Mouse (Mus musculus) lung, adult 2 months (tissue): ENCODE results near the gene Kdm1b. TPM values are rescaled to one million over a fixed set of nuclear protein-coding genes. Genes with fewer than 3 reads are reported as not detected.

Experiments used
- DNase-seq: peaks from one replicate; pipeline ENCODE4 v3.0.0; 2022
- H3K4me1 ChIP-seq: fragments of 200-500 bp; 2 replicates; pipeline ENCODE4 v1.6.1; 2011; ENCODE audit warnings: low read length; ENCODE audit not compliant: control insufficient read depth, insufficient read depth
- H3K4me3 ChIP-seq: fragments of 200-500 bp; replicated peaks from 2 replicates; pipeline ENCODE3; 2011; ENCODE audit warnings: low read depth, mild to moderate bottlenecking, control low read depth, low read length; ENCODE audit errors: extremely low read depth
- CTCF ChIP-seq: fragments of 200-500 bp; IDR thresholded peaks from 2 replicates; pipeline ENCODE4 v1.5.1; 2011; ENCODE audit warnings: mild to moderate bottlenecking, low read length, control low read depth; ENCODE audit not compliant: insufficient read depth
- POLR2A ChIP-seq: fragments of 200-500 bp; IDR thresholded peaks from 2 replicates; pipeline ENCODE4 v1.6.1; 2011; ENCODE audit warnings: low read depth, mild to moderate bottlenecking, control low read depth, low read length, borderline replicate concordance; ENCODE audit errors: extremely low read depth
- WGBS: fragments of 180-500 bp; shearing (Covaris S2); methylation state at CpG from one replicate; pipeline ENCODE4 v1.1.7; 2018; 5-methylcytosine and 5-hydroxymethylcytosine counted together
- polyA plus RNA-seq: library from polyadenylated mRNA; depleted of rRNA; stranded (reverse); fragments of >200 nt; gene quantifications from 2 replicates; pipeline ENCODE4 v1.2.3, GENCODE M21; 2012

The Kdm1b gene
- polyA plus RNA-seq, 1 experiment = 9.7 TPM

GRCm38 (mm10) chr13:47020798-47021197 lies 22.5 kb upstream of the Kdm1b start:
- no peak for TF ChIP-seq CTCF
- no peak for TF ChIP-seq POLR2A
- no peak overlapping the region for H3K4me3 ChIP-seq
- WGBS = 72% methylated on average over 7 of the region's 7 CpGs
- no peaks in the 10 kb centered on the region for H3K4me1 ChIP-seq
- no peak for DNase-seq

DNA sequence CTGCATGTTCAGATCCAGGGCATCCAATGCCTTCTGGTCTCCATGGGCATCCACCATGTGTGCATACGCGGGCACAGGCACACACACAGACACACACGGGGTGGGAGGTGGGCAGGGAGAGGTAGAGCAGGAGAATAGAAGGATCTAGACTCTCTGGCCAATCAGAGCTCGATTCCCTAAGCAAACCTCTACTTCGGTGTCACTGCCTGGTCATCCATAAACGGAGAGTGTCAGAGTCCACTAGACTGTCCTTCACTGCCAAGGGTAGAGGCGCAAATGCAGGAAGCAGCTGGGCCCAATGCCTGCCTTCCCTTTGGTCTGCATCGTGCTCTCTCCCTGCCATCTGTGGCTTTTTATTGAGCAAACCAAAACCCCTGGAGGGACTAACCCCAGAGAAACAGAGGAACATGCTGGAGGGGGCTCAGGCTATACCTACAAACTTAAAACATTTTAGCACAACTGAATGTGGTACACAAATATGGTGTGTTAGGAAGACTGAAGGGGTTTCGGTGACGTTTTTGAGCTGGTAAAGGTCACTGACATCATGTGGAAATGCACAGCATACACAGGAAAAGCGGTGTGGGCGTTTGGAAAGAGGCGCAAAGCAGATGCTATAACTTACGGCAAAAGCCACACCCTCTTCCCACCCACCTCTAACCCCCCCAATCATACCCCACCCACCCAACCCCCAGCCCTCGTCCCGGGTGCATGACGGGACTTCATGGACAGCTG lies 12.8 kb upstream of the Kdm1b start:
- TF ChIP-seq CTCF (no peak), POLR2A (no peak)
- Histone ChIP-seq H3K4me3 (no peak overlapping the region), H3K4me1 (no peaks in the 10 kb centered on the region)
- no peak for DNase-seq
- WGBS = 81% methylated on average over 17 of the region's 17 CpGs

GRCm38 (mm10) chr13:47033602-47034001 lies 9.7 kb upstream of the Kdm1b start:
- no peak for TF ChIP-seq CTCF
- no peak for TF ChIP-seq POLR2A
- Histone ChIP-seq H3K4me1 (no peaks in the 10 kb centered on the region), H3K4me3 (no peak overlapping the region)
- WGBS = 90% methylated on average over 4 of the region's 4 CpGs
- DNase-seq = no peak

- 70% methylated on average over 6 of the region's 6 CpGs for WGBS
- DNase-seq = no peak
Observed at GRCm38 (mm10) chr13:47037946-47038345, 5.4 kb upstream of the Kdm1b start.

GRCm38 (mm10) chr13:47040061-47040460 lies 3.2 kb upstream of the Kdm1b start:
- no peak for DNase-seq
- TF ChIP-seq CTCF (no peak), POLR2A (no peak)
- WGBS = 89% methylated on average over 5 of the region's 5 CpGs
- no peak overlapping the region for H3K4me3 ChIP-seq
- peaks cover 5% of the 10 kb centered on the region for H3K4me1 ChIP-seq

More at GRCm38 (mm10) chr13:47037946-47038345, 5.4 kb upstream of the Kdm1b start:
- Histone ChIP-seq H3K4me3 (no peak overlapping the region), H3K4me1 (no peaks in the 10 kb centered on the region)
- TF ChIP-seq POLR2A = no peak
- no peak for TF ChIP-seq CTCF

DNA sequence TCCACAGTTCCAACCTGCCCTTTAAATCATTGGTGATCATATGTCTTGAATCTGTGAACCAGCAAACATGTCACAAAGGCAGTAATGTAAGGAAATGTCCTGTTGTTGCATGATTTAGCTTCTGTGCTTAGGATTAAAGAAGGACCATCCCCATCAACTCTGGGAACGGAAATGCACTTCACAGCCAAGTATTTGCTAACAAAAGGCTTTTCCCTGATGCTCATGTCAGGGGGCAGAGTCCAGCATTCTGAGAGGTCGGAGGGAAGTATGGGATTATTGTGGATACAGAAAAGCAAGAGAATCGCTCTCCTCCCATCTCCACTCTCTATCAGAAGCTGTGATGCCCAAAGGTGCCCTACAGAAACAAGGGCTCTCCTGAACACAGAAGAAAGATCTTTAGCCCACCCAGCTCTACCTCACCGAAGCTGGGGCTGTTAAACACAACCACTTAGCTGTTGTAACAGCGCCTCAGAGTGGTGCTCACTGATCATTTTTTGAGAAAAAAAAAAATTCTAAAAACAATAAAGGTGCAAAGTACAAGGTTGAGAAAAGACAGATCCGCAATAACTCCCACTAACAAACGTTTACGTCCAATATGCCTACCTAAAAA lies 1.2 kb upstream of the Kdm1b start:
- no peak for DNase-seq
- peaks cover 5% of the 10 kb centered on the region for H3K4me1 ChIP-seq
- no peak overlapping the region for H3K4me3 ChIP-seq
- no peak for TF ChIP-seq CTCF
- whole genome bisulfite sequencing = 44% methylated on average over 8 of the region's 8 CpGs

DNA sequence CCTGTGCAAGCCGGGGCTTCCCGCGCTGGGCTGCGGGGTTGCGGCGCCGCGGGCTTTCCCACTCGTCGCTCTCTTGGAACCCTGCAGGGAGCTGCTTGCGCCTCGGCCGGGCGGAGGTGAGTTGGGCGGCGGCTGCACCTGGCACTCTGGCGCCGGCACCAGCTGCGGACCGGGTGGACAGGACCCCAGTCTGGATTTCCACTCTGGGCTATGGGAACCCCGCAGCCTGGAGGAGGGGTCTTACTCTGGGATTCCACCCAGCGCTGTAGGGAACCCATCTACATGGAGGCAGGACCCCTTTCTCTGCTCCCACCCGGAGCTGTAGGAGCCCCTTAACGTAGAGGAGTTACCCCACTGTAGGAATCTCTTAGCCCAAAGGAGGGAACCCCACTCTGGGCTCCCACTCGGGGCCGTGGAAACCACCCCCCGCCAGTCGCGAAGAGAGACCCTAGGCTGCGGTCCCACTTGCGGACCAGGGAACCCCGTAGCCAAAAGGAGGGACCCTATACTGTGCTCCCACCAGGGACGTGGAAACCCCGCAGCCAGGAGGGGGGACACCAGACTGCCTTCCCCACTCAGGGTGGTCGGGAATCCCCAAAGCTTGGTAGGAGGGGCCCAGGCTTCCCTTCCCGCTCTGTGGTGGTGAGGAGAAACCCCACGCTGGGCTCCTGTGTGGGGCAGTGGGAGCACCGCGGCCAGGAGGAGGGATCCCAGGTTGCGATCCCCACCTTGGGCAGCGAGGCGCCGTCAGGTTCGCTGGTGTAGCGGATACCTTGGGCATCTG lies 726 bp downstream of the Kdm1b start:
- DNase-seq = no peak
- Histone ChIP-seq H3K4me1 (peaks cover 7% of the 10 kb centered on the region), H3K4me3 (peak overlapping the region; percentile 97)
- WGBS = 2% methylated on average over 45 of the region's 45 CpGs
- TF ChIP-seq CTCF (no peak), POLR2A (no peak)

- 24% methylated on average over 10 of the region's 10 CpGs for WGBS
- no peak for TF ChIP-seq POLR2A
- no peak for TF ChIP-seq CTCF
- Histone ChIP-seq H3K4me1 (peaks cover 7% of the 10 kb centered on the region), H3K4me3 (peak within 1 kb of the TSS; percentile 97)
- DNase-seq = peak; percentile 10
Observed at GRCm38 (mm10) chr13:47044617-47044947, 1.3 kb downstream of the Kdm1b start, which contains the start of gene Tpmt. Tpmt (minus strand) TSS chr13:47044737.

DNA sequence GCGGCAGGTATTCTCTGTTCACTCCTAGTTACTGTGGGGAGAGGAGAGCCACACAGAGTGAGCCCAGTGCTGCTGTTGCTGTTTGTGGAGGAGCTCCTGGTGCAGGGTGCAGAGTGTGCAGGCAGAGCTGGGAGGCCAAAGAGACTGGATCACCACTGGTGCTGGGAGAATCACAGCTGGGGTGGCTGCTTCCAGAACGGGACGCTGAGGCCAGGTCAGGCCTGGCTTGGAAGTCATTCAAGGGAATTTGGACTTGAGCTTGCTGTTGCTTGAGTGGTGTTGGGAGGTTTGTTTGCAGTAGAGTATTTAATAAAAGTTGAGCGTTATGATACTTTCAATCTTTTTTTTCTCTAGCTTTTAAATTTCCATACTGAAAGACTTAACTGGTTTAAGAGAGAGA lies 4.7 kb downstream of the Kdm1b start:
- WGBS = 63% methylated on average over 4 of the region's 4 CpGs
- Histone ChIP-seq H3K4me3 (no peak overlapping the region), H3K4me1 (peaks cover 7% of the 10 kb centered on the region)
- TF ChIP-seq POLR2A (no peak), CTCF (no peak)
- DNase-seq = no peak
